Mouse (Mus musculus): ENCODE data around the gene Pxk. TPM values are rescaled to one million over a fixed set of nuclear protein-coding genes. Genes with fewer than 3 reads are reported as not detected.
A peak's percentile ranks its signal among the peaks of the same experiment; 100 is the strongest.

Gene Pxk
- total and polyA plus RNA-seq, 2 experiments from 2014 or later = 36.0 to 45.1 TPM

DNA sequence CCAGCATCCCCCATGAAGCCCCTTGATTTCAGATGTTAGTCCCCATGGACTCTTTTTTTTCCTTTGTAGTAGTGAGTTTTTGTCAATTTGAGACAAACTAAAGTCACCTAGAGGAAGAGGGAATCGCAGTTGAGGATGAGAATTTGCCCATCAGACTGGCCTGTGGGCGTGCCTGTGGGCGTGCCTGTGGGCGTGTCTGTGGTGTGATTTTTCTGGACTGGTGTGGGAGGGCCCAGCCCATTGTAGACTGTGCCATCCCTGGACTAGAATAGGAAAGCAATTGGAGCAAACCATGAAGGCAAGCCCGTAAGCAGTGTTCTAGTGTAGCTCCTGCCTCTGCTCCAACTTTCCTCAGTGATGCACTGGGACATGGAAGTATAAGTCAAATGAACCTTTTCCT, 78.2 kb downstream of the Pxk start:
- H3K9me3 ChIP-seq (ENCODE audit: low read length) = no peaks in the 10 kb centered on the region
- no peaks in the 10 kb centered on the region for H3K27me3 ChIP-seq (ENCODE audit: insufficient read depth, low read length)
- H3K27ac ChIP-seq (ENCODE audit: low read depth, low read length) = no peak overlapping the region
- no peaks in the 10 kb centered on the region for H3K36me3 ChIP-seq (ENCODE audit: insufficient read depth)
- no peak overlapping the region for H3K4me3 ChIP-seq (ENCODE audit: low read depth, low read length)
- H3K4me2 ChIP-seq (ENCODE audit: low read depth) = no peak overlapping the region
- WGBS = 41% methylated on average over 5 of the region's 5 CpGs
- no peak overlapping the region for H3K9ac ChIP-seq
- no peak for ATAC-seq
- TF ChIP-seq CTCF (IDR thresholded peaks at IDR 0.05; ENCODE audit: low read depth) = no peak
- peaks cover 7% of the 10 kb centered on the region for H3K4me1 ChIP-seq (ENCODE audit: insufficient read depth)
- DNase-seq = no peak

DNA sequence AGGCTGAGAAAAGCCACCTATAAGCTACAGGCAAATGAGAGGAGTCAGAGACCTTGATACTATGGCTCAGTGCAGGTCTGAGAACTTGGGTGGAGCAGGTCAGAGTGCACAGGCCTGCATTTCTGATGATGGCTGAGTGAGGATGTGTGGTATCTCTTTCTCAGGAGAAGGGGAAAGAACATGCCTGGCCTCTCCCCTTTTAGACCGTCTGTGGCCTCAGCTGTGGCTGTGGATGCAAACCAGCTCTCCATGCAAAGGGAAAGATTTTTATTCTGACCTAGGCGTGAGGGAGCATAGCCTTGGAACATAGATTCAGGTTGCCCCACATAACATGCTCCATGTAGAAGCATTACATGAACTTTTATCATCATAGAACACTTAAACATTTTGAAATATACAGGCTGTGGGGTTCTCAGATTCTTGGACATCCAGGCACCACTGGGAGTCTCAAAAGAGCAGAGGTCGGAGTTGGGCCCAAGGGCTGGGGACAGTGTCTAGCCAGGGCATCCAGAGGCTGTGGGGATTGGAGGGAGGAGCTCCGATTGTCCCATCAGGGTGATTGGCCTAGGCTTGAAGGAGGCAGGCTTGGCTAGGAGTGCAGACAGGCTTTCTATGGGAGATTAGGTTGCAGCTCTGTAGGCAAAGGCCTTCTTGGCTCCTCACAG, 82.5 kb downstream of the Pxk start:
- DNase-seq (no peak), ATAC-seq (no peak)
- TF ChIP-seq CTCF (IDR thresholded peaks at IDR 0.05; ENCODE audit: low read depth) = no peak
- WGBS = 76% methylated on average over 4 of the region's 4 CpGs
- Histone ChIP-seq H3K4me2 (ENCODE audit: low read depth) (no peak overlapping the region), H3K9ac (no peak overlapping the region), H3K36me3 (ENCODE audit: insufficient read depth) (no peaks in the 10 kb centered on the region), H3K27me3 (ENCODE audit: insufficient read depth, low read length) (no peaks in the 10 kb centered on the region), H3K9me3 (ENCODE audit: low read length) (no peaks in the 10 kb centered on the region), H3K4me1 (ENCODE audit: insufficient read depth) (no peaks in the 10 kb centered on the region), H3K27ac (ENCODE audit: low read depth, low read length) (no peak overlapping the region), H3K4me3 (ENCODE audit: low read depth, low read length) (no peak overlapping the region)

GRCm38 (mm10) chr14:8183330-8183729, 85.3 kb downstream of the Pxk start:
- Histone ChIP-seq H3K4me3 (ENCODE audit: low read depth, low read length) (no peak overlapping the region), H3K4me2 (ENCODE audit: low read depth) (no peak overlapping the region), H3K9me3 (ENCODE audit: low read length) (no peaks in the 10 kb centered on the region), H3K4me1 (ENCODE audit: insufficient read depth) (no peaks in the 10 kb centered on the region; the same call in 1 of the 2 replicates), H3K36me3 (ENCODE audit: insufficient read depth) (no peaks in the 10 kb centered on the region), H3K9ac (no peak overlapping the region), H3K27ac (ENCODE audit: low read depth, low read length) (no peak overlapping the region), H3K27me3 (ENCODE audit: insufficient read depth, low read length) (no peaks in the 10 kb centered on the region)
- TF ChIP-seq CTCF (IDR thresholded peaks at IDR 0.05; ENCODE audit: low read depth) = peak; percentile 20; the same call in 1 of the 2 replicates
- ATAC-seq (no peak), DNase-seq (no peak)
- WGBS = 70% methylated on average over 3 of the region's 3 CpGs

DNA sequence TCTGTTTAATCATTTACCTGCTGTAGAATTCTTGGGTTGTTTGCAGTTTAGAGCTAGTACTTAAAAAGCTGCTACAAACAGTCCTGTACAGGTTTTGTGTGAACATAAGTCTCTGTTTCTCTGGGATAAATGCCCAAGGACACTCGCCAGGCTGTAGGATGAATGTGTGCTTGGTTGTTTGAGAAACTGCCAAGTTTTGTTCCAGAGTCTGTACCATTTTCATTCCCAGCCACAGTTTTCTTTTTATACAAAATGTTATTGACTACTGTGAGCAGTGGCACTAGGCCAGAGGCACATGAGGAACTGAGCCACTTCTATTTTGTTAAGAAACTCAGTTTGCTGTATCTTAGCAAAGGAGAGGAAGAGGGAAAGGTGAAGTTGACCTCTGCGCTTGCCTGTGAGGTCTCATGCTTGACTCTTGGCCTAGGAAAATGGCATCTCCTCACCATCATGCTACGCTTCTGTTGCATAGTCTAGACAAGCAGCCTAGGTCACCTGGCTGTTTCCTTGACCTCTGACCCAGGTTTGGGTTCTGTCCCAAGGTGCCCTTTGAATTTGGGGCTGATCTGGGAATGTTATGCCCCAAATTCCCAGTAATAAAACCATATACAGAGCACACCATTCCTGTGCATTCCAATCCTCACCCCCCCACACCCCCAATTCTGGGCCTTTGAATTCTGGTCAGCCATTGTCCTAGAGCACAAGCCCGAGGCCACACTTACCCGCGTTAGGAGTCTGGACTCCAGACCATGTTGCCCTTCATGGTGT, 88.5 kb downstream of the Pxk start:
- 80% methylated on average over 6 of the region's 6 CpGs for WGBS
- no peak overlapping the region for H3K4me2 ChIP-seq (ENCODE audit: low read depth)
- H3K36me3 ChIP-seq (ENCODE audit: insufficient read depth) = no peaks in the 10 kb centered on the region
- no peaks in the 10 kb centered on the region for H3K9me3 ChIP-seq (ENCODE audit: low read length)
- H3K4me1 ChIP-seq (ENCODE audit: insufficient read depth) = no peaks in the 10 kb centered on the region; the same call in 1 of the 2 replicates
- H3K4me3 ChIP-seq (ENCODE audit: low read depth, low read length) = no peak overlapping the region
- no peaks in the 10 kb centered on the region for H3K27me3 ChIP-seq (ENCODE audit: insufficient read depth, low read length)
- peak; percentile 36; the same call in 1 of the 2 replicates for ATAC-seq
- no peak overlapping the region for H3K27ac ChIP-seq (ENCODE audit: low read depth, low read length)
- no peak overlapping the region for H3K9ac ChIP-seq
- peak; percentile 73 for DNase-seq
- TF ChIP-seq CTCF (IDR thresholded peaks at IDR 0.05; ENCODE audit: low read depth) = no peak

DNA sequence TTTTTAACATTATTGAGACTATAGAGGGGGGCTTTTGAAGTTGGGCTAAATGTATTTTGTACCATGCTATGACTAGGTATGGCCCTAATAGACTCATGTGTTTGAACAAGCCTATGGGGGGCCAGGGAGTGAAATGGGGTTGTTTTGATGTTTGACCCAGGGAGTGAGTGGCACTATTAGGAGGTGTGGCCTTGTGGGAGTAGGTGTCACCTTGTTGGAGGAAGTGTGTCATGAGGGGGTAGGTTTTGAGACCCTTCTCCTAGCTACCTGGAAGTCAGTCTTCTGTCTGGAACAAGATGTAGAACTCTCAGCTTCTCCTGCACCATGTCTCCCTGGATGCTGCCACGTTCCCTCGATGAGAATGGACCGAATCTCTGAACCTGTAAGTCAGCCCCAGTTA, 92.5 kb downstream of the Pxk start:
- TF ChIP-seq CTCF (IDR thresholded peaks at IDR 0.05; ENCODE audit: low read depth) = no peak
- no peaks in the 10 kb centered on the region for H3K27me3 ChIP-seq (ENCODE audit: insufficient read depth, low read length)
- H3K36me3 ChIP-seq (ENCODE audit: insufficient read depth) = no peaks in the 10 kb centered on the region
- H3K4me2 ChIP-seq (ENCODE audit: low read depth) = no peak overlapping the region
- H3K4me1 ChIP-seq (ENCODE audit: insufficient read depth) = no peaks in the 10 kb centered on the region; the same call in 1 of the 2 replicates
- H3K9me3 ChIP-seq (ENCODE audit: low read length) = no peaks in the 10 kb centered on the region
- no peak overlapping the region for H3K9ac ChIP-seq
- no peak overlapping the region for H3K27ac ChIP-seq (ENCODE audit: low read depth, low read length)
- 99% methylated on average over 3 of the region's 3 CpGs for WGBS
- H3K4me3 ChIP-seq (ENCODE audit: low read depth, low read length) = no peak overlapping the region
- ATAC-seq (no peak), DNase-seq (no peak)

DNA sequence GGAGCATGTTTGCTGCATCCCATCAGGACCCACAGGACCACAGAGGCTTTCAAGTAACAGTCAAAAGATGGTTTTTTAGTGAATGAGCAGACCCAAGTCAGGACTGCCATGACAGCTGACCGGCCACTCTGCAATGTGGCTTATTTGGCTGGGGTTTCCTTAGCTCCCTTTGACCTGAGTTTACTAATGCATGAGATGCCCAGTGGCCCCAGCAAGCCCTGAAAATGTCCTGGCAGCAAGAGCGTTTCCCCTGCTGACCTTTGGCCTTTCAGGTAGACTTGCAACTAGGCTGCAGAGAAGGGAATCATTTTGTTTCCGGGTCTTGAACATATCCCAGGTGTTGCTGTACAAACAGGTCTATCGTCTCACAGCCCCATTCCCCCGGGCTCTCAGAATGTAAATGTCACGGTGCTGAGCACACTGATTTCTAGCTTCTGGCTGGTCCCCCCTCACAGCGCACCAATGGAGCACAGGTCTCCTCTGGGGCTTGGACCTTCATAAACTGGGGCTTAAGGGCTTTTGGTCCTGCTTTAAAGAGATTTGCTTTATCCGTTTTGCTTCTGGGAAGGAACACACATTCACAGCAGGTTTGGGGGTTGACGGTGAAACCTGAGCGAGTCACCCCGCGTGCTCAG, 93.4 kb downstream of the Pxk start:
- no peaks in the 10 kb centered on the region for H3K27me3 ChIP-seq (ENCODE audit: insufficient read depth, low read length)
- no peak overlapping the region for H3K4me3 ChIP-seq (ENCODE audit: low read depth, low read length)
- H3K9me3 ChIP-seq (ENCODE audit: low read length) = no peaks in the 10 kb centered on the region
- no peak overlapping the region for H3K27ac ChIP-seq (ENCODE audit: low read depth, low read length)
- no peak for ATAC-seq
- H3K4me2 ChIP-seq (ENCODE audit: low read depth) = no peak overlapping the region
- TF ChIP-seq CTCF (IDR thresholded peaks at IDR 0.05; ENCODE audit: low read depth) = no peak
- no peaks in the 10 kb centered on the region; the same call in 1 of the 2 replicates for H3K4me1 ChIP-seq (ENCODE audit: insufficient read depth)
- DNase-seq = no peak
- no peaks in the 10 kb centered on the region for H3K36me3 ChIP-seq (ENCODE audit: insufficient read depth)
- 79% methylated on average over 12 of the region's 12 CpGs for WGBS
- no peak overlapping the region for H3K9ac ChIP-seq

DNA sequence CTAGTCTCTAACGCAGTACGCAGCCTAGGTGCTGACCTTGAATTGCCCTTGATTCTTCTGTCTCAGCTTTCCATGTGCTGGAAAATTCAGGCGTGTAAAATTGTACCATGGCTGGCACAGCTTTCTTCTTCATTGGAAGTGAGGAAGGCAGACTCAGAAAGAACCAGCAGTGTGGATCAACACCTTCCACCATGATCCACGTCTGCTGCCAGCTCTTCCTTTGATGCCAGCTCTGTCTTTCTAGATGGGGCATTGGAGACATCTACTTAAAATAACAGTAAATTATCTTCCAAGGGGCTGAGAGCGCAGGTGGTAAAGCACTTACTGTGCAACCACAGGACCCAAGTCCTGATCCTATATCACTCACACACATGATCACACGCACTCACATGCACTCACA, 94.7 kb downstream of the Pxk start:
- H3K27me3 ChIP-seq (ENCODE audit: insufficient read depth, low read length) = no peaks in the 10 kb centered on the region
- no peak overlapping the region for H3K27ac ChIP-seq (ENCODE audit: low read depth, low read length)
- ATAC-seq (no peak), DNase-seq (no peak)
- H3K36me3 ChIP-seq (ENCODE audit: insufficient read depth) = no peaks in the 10 kb centered on the region
- H3K9me3 ChIP-seq (ENCODE audit: low read length) = no peaks in the 10 kb centered on the region
- 82% methylated on average over 6 of the region's 6 CpGs for WGBS
- no peak for TF ChIP-seq CTCF (IDR thresholded peaks at IDR 0.05; ENCODE audit: low read depth)
- H3K9ac ChIP-seq = no peak overlapping the region
- H3K4me1 ChIP-seq (ENCODE audit: insufficient read depth) = no peaks in the 10 kb centered on the region
- H3K4me3 ChIP-seq (ENCODE audit: low read depth, low read length) = no peak overlapping the region
- H3K4me2 ChIP-seq (ENCODE audit: low read depth) = no peak overlapping the region

Data from forebrain, postnatal 0 days (tissue).